Mouse (Mus musculus) CH12.LX (cell line): Measurements from ENCODE around the gene Hist3h2a. TPM values are rescaled to one million over a fixed set of nuclear protein-coding genes. Genes with fewer than 3 reads are reported as not detected.
A peak's percentile ranks its signal among the peaks of the same experiment; 100 is the strongest.

Source experiments
- DNase-seq: peaks from one replicate; pipeline ENCODE4 v3.0.0-alpha.2; 2013; ENCODE audit errors: extremely low read depth
- H3K27ac ChIP-seq: 2 replicates; pipeline ENCODE4 v1.5.1; 2012; ENCODE audit warnings: low read depth, mild to moderate bottlenecking, control low read depth, moderate library complexity; ENCODE audit not compliant: insufficient read depth
- H3K27me3 ChIP-seq: replicated peaks from 2 replicates; pipeline ENCODE3; 2012; ENCODE audit warnings: inconsistent platforms
- H3K36me3 ChIP-seq, 2 experiments: replicated peaks in 1 of 2; 2 replicates each; pipeline versions ENCODE3 to v1.6.1; 2012; ENCODE audit warnings: inconsistent platforms in 1 of 2, low read length in 1 of 2, mild to moderate bottlenecking in 1 of 2, mixed read lengths in 1 of 2, moderate library complexity in 1 of 2; ENCODE audit not compliant: control insufficient read depth in 1 of 2, insufficient read depth in 1 of 2
- H3K4me1 ChIP-seq, 2 experiments: 2 replicates each; pipeline ENCODE4 v1.6.1; 2012; ENCODE audit warnings: inconsistent platforms in 1 of 2, moderate library complexity in 1 of 2; ENCODE audit not compliant: insufficient read depth in 2 of 2, control insufficient read depth in 1 of 2
- H3K4me2 ChIP-seq: 2 replicates; pipeline ENCODE4 v1.6.1; 2012; ENCODE audit warnings: low read depth, mild to moderate bottlenecking, control low read depth; ENCODE audit not compliant: poor library complexity, insufficient read depth, severe bottlenecking
- H3K4me3 ChIP-seq, 3 experiments: fragments of 150-350 bp in 1 of 3; sonication (generic) in 1 of 3; replicated peaks in 1 of 3; 2 replicates each; pipeline versions ENCODE3 to v1.5.1; 2011 to 2012; ENCODE audit warnings: low read depth in 2 of 3, low read length in 2 of 3, mild to moderate bottlenecking in 2 of 3, moderate library complexity in 2 of 3, control low read depth in 1 of 3, improper control_type of control experiment in 1 of 3, inconsistent platforms in 1 of 3, mixed read lengths in 1 of 3; ENCODE audit not compliant: poor library complexity in 1 of 3
- H3K79me2 ChIP-seq: replicated peaks from 2 replicates; pipeline ENCODE4 v1.6.1; 2012; ENCODE audit warnings: mild to moderate bottlenecking, moderate library complexity; ENCODE audit not compliant: control insufficient read depth, poor library complexity, insufficient read depth, severe bottlenecking; ENCODE audit errors: extremely low read depth
- H3K9ac ChIP-seq: 2 replicates; pipeline ENCODE4 v1.6.1; 2012; ENCODE audit warnings: low read depth, mild to moderate bottlenecking, control low read depth, moderate library complexity; ENCODE audit not compliant: insufficient read depth
- H3K9me3 ChIP-seq: replicated peaks from 2 replicates; pipeline ENCODE3; 2012; ENCODE audit warnings: low read length, inconsistent platforms, mixed read lengths
- BHLHE40 ChIP-seq: IDR thresholded peaks from 2 replicates; pipeline ENCODE4 v1.6.1; 2011; ENCODE audit warnings: mild to moderate bottlenecking, low read depth, low read length, improper control_type of control experiment
- CHD1 ChIP-seq: IDR thresholded peaks from 2 replicates; pipeline ENCODE4 v1.6.1; 2012; ENCODE audit warnings: low read depth, low read length, improper control_type of control experiment, inconsistent platforms
- CHD2 ChIP-seq: IDR thresholded peaks from 2 replicates; pipeline ENCODE4 v1.6.1; 2011; ENCODE audit warnings: low read length, improper control_type of control experiment
- E2F4 ChIP-seq: IDR thresholded peaks from 2 replicates; pipeline ENCODE4 v1.6.1; 2011; ENCODE audit warnings: low read depth, low read length, improper control_type of control experiment; ENCODE audit not compliant: insufficient replicate concordance
- ELF1 ChIP-seq: IDR thresholded peaks from 2 replicates; pipeline ENCODE4 v1.6.1; 2014; ENCODE audit warnings: low read depth, mild to moderate bottlenecking, inconsistent platforms, low read length, improper control_type of control experiment
- EP300 ChIP-seq: IDR thresholded peaks from 2 replicates; pipeline ENCODE4 v1.6.1; 2011; ENCODE audit warnings: low read length, improper control_type of control experiment
- ETS1 ChIP-seq: conservative IDR thresholded peaks from 2 replicates; pipeline ENCODE4 v1.6.1; 2012; ENCODE audit warnings: low read depth, mild to moderate bottlenecking, inconsistent platforms, low read length, improper control_type of control experiment, moderate library complexity
- GABPA ChIP-seq: IDR thresholded peaks from 2 replicates; pipeline ENCODE4 v1.6.1; 2012; ENCODE audit warnings: low read depth, low read length, improper control_type of control experiment, inconsistent platforms; ENCODE audit not compliant: insufficient replicate concordance
- HCFC1 ChIP-seq: IDR thresholded peaks from 2 replicates; pipeline ENCODE4 v1.6.1; 2012; ENCODE audit warnings: low read depth, mild to moderate bottlenecking, inconsistent platforms, low read length, improper control_type of control experiment
- IRF4 ChIP-seq: IDR thresholded peaks from 2 replicates; pipeline ENCODE4 v1.6.1; 2014; ENCODE audit warnings: low read depth, mild to moderate bottlenecking, inconsistent platforms, low read length, improper control_type of control experiment
- JUND ChIP-seq: conservative IDR thresholded peaks from 2 replicates; pipeline ENCODE4 v1.6.1; 2011; ENCODE audit warnings: low read depth, low read length, improper control_type of control experiment
- MAFK ChIP-seq: IDR thresholded peaks from 2 replicates; pipeline ENCODE4 v1.6.1; 2011; ENCODE audit warnings: low read length, improper control_type of control experiment; ENCODE audit not compliant: insufficient replicate concordance
- MAZ ChIP-seq: IDR thresholded peaks from 2 replicates; pipeline ENCODE4 v1.6.1; 2012; ENCODE audit warnings: low read depth, mild to moderate bottlenecking, inconsistent platforms, low read length, improper control_type of control experiment, moderate library complexity
- MEF2A ChIP-seq: IDR thresholded peaks from 2 replicates; pipeline ENCODE4 v1.6.1; 2014; ENCODE audit warnings: low read depth, mild to moderate bottlenecking, inconsistent platforms, low read length, improper control_type of control experiment, borderline replicate concordance
- MXI1 ChIP-seq: IDR thresholded peaks from 2 replicates; pipeline ENCODE4 v1.6.1; 2011; ENCODE audit warnings: mild to moderate bottlenecking, low read depth, low read length, improper control_type of control experiment
- MYC ChIP-seq: IDR thresholded peaks from 2 replicates; pipeline ENCODE4 v1.6.1; 2011; ENCODE audit warnings: low read depth, mild to moderate bottlenecking, improper control_type of control experiment, low read length
- NELFE ChIP-seq: IDR thresholded peaks from 2 replicates; pipeline ENCODE4 v1.6.1; 2011; ENCODE audit warnings: low read depth, low read length, improper control_type of control experiment
- NRF1 ChIP-seq: IDR thresholded peaks from 2 replicates; pipeline ENCODE4 v1.6.1; 2014; ENCODE audit warnings: low read depth, mild to moderate bottlenecking, inconsistent platforms, low read length, improper control_type of control experiment, moderate library complexity
- PAX5 ChIP-seq: IDR thresholded peaks from 2 replicates; pipeline ENCODE4 v1.6.1; 2012; ENCODE audit warnings: low read length, inconsistent platforms, mixed read lengths
- POLR2AphosphoS2 ChIP-seq: IDR thresholded peaks from 2 replicates; pipeline ENCODE4 v1.6.1; 2011; ENCODE audit warnings: low read depth, low read length, improper control_type of control experiment
- RAD21 ChIP-seq: IDR thresholded peaks from 2 replicates; pipeline ENCODE4 v1.6.1; 2011; ENCODE audit warnings: low read depth, mild to moderate bottlenecking, low read length, improper control_type of control experiment, moderate library complexity
- RCOR1 ChIP-seq: conservative IDR thresholded peaks from 2 replicates; pipeline ENCODE4 v1.6.1; 2012; ENCODE audit warnings: low read depth, mild to moderate bottlenecking, inconsistent platforms, low read length, improper control_type of control experiment
- TBP ChIP-seq: conservative IDR thresholded peaks from 2 replicates; pipeline ENCODE4 v1.6.1; 2011; ENCODE audit warnings: low read depth, low read length, improper control_type of control experiment
- TCF12 ChIP-seq: IDR thresholded peaks from 2 replicates; pipeline ENCODE4 v1.6.1; 2014; ENCODE audit warnings: low read depth, mild to moderate bottlenecking, inconsistent platforms, low read length, improper control_type of control experiment
- UBTF ChIP-seq: IDR thresholded peaks from 2 replicates; pipeline ENCODE4 v1.6.1; 2012; ENCODE audit warnings: low read depth, mild to moderate bottlenecking, inconsistent platforms, low read length, improper control_type of control experiment, moderate library complexity
- USF1 ChIP-seq: IDR thresholded peaks from 2 replicates; pipeline ENCODE4 v1.6.1; 2014; ENCODE audit warnings: low read depth, mild to moderate bottlenecking, inconsistent platforms, low read length, improper control_type of control experiment
- USF2 ChIP-seq: conservative IDR thresholded peaks from 2 replicates; pipeline ENCODE4 v1.6.1; 2011; ENCODE audit warnings: low read depth, low read length, improper control_type of control experiment
- ZC3H11A ChIP-seq: IDR thresholded peaks from 2 replicates; pipeline ENCODE4 v1.6.1; 2012; ENCODE audit warnings: low read depth, mild to moderate bottlenecking, inconsistent platforms, low read length, improper control_type of control experiment
- ZKSCAN1 ChIP-seq: IDR thresholded peaks from 2 replicates; pipeline ENCODE4 v1.6.1; 2012; ENCODE audit warnings: low read depth, inconsistent platforms, low read length, improper control_type of control experiment, borderline replicate concordance
- ZMIZ1 ChIP-seq: IDR thresholded peaks from 2 replicates; pipeline ENCODE4 v1.6.1; 2012; ENCODE audit warnings: low read depth, mild to moderate bottlenecking, inconsistent platforms, low read length, improper control_type of control experiment
- ZNF384 ChIP-seq: IDR thresholded peaks from 2 replicates; pipeline ENCODE4 v1.6.1; 2012; ENCODE audit warnings: low read depth, low read length, improper control_type of control experiment, inconsistent platforms
- dilution Hi-C: fragments of 300-500 bp; cut with MboI; formaldehyde crosslinking; loops from 2 replicates; pipeline ENCODE4 v1.14.3; 2020; ENCODE audit warnings: low sequenced_read_pairs; ENCODE audit not compliant: extremely low pct_unique_long_range_greater_than_20kb, extremely low pct_ligation_motif_present
- in situ Hi-C: fragments of 300-500 bp; cut with MboI; formaldehyde crosslinking; loops from 3 replicates; pipeline ENCODE4 v1.14.3; 2019; ENCODE audit warnings: low sequenced_read_pairs, low pct_ligation_motif_present, low pct_unique_long_range_greater_than_20kb, mixed read lengths
- polyA plus RNA-seq: library from polyadenylated mRNA; unstranded; fragments of >175 nt; gene quantifications from 2 replicates; pipeline ENCODE4 v1.2.1, GENCODE M21; 2012; ENCODE audit warnings: low read depth; ENCODE audit not compliant: insufficient read length
- total RNA-seq, 2 experiments: library from RNA; depleted of rRNA; stranded (reverse); fragments of 300-350 nt in 1 of 2; fragments of >200 nt in 1 of 2; gene quantifications; 2 replicates each; pipeline ENCODE4 v1.2.3; 2012 to 2014

The Hist3h2a gene
- total and polyA plus RNA-seq, 3 experiments = 1.2 to 97.2 (median 6.1) TPM

DNA sequence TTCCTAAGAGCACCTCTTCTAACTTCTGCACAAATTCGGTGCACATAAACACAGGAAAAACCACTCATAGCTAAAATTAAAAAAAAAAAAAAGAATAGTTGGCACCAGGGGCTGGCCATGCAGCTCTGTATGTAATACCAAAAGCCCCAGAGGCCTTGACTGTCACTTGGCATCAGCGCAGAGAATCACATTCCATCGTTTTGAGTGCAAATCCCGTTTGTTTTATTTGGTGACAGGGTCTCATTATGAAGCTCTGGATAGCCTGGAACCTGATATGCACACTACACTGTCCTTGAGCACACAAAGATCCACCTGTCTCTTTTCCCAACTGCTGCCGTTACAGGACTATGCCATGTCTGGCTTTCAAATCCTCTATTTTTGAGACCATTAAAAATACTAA, 3.3 kb upstream of the Hist3h2a start:
- DNase-seq = no peak
- Histone ChIP-seq H3K9me3 (no peaks in the 10 kb centered on the region), H3K36me3 (no peaks in the 10 kb centered on the region), H3K79me2 (peaks cover 2% of the 10 kb centered on the region; the same call in 1 of the 2 replicates), H3K27me3 (peaks cover 35% of the 10 kb centered on the region), H3K4me1 (peaks cover 0 to 21% of the 10 kb centered on the region in 2 experiments; a peak in 2 of 4 replicates), H3K4me2 (no peak overlapping the region), H3K27ac (no peak overlapping the region), H3K4me3 (no peak overlapping the region), H3K9ac (no peak overlapping the region)
- dilution Hi-C loops = no loop called here
- TF ChIP-seq ZKSCAN1 (no peak), RAD21 (no peak), NRF1 (no peak), ZMIZ1 (no peak), HCFC1 (no peak), ZC3H11A (no peak), USF1 (no peak), USF2 (no peak), RCOR1 (no peak), TBP (no peak), E2F4 (no peak), MXI1 (no peak), JUND (no peak), UBTF (no peak), GABPA (no peak), ETS1 (no peak), MEF2A (no peak), MAZ (no peak)
- in situ Hi-C loops = no loop called here

- H3K9me3 ChIP-seq = no peaks in the 10 kb centered on the region
- H3K4me1 ChIP-seq = peaks cover 8 to 36% of the 10 kb centered on the region in 2 experiments
- peak overlapping the region; percentile 24 to 60 (median 30) for H3K4me3 ChIP-seq
- H3K27me3 ChIP-seq = peaks cover 31% of the 10 kb centered on the region
- in situ Hi-C loops = no loop called here
- peaks cover 2 to 14% of the 10 kb centered on the region in 2 experiments for H3K36me3 ChIP-seq
- peak overlapping the region; percentile 58 for H3K4me2 ChIP-seq
- peak overlapping the region; percentile 62 for H3K27ac ChIP-seq
- peak overlapping the region; percentile 51 for H3K9ac ChIP-seq
- H3K79me2 ChIP-seq = peaks cover 2% of the 10 kb centered on the region; the same call in 1 of the 2 replicates
- dilution Hi-C loops = no loop called here
- peak; percentile 80 for DNase-seq
- no peak for TF ChIP-seq ZNF384
- TF ChIP-seq POLR2AphosphoS2 = no peak
- TF ChIP-seq BHLHE40 = peak; percentile 82
- peak; percentile 50 for TF ChIP-seq NELFE
- no peak for TF ChIP-seq USF1
- peak; percentile 92 for TF ChIP-seq MAFK
- no peak for TF ChIP-seq PAX5
- no peak for TF ChIP-seq CHD1
- TF ChIP-seq CHD2 = peak; percentile 81
- TF ChIP-seq GABPA = no peak
- no peak for TF ChIP-seq ELF1
- peak; percentile 41; the same call in 1 of the 2 replicates for TF ChIP-seq UBTF
- TF ChIP-seq TCF12 = no peak
- TF ChIP-seq IRF4 = peak; percentile 73
- TF ChIP-seq ZC3H11A = no peak
- no peak for TF ChIP-seq MYC
- TF ChIP-seq ZMIZ1 = no peak; the same call in 1 of the 2 replicates
- peak; percentile 52 for TF ChIP-seq EP300
Observed at GRCm38 (mm10) chr11:58953351-58954169, 925 bp upstream of the Hist3h2a start.
